Mouse (Mus musculus): Measurements from ENCODE around the gene Vmn2r3.

DNA sequence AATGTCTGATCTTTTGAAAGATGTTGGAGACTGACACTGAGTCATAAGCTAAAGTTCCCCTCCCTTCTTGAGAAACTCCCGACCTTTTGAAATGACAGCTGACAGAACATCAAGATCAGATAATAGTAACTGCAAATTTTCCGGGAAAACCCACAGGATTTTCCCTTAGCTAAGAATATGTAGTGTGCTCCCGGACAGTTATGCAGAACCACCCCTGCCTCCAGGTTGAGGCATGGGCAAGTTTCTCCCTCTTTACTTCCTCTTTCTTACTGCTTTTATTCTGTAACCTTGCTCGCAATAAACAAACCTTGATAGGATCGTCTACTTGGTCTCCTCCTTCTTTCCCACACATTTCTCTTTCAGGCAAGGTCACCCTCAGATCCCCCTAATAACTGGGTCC lies 37.9 kb downstream of the Vmn2r3 start:
- TF ChIP-seq EP300 (IDR thresholded peaks at IDR 0.05; ENCODE audit: low read depth): no peak
- no peak for TF ChIP-seq CTCF (IDR thresholded peaks at IDR 0.05; ENCODE audit: low read depth)
